Mouse (Mus musculus) G1E (cell line): ENCODE measurements around the gene Iqgap3.

ENCODE experiments used
- CTCF ChIP-seq: IDR thresholded peaks from 2 replicates; pipeline ENCODE4 v1.5.1; 2012; ENCODE audit warnings: low read depth, low read length, inconsistent platforms, mixed read lengths
- POLR2AphosphoS5 ChIP-seq: IDR thresholded peaks from 2 replicates; pipeline ENCODE4 v1.6.1; 2012; ENCODE audit warnings: low read depth, low read length, inconsistent platforms; ENCODE audit not compliant: insufficient replicate concordance
- TAL1 ChIP-seq: conservative IDR thresholded peaks from 2 replicates; pipeline ENCODE4 v1.6.1; 2012; ENCODE audit warnings: low read depth, low read length, inconsistent platforms, mixed read lengths

- TF ChIP-seq CTCF: no peak
- TF ChIP-seq POLR2AphosphoS5: no peak
- no peak for TF ChIP-seq TAL1
These were observed 68.6 kb downstream of the Iqgap3 start for GRCm38 (mm10) chr3:88150061-88150998.
